18 mouse cellular contexts compared by ENCODE assay signal in the genomic region with DNA sequence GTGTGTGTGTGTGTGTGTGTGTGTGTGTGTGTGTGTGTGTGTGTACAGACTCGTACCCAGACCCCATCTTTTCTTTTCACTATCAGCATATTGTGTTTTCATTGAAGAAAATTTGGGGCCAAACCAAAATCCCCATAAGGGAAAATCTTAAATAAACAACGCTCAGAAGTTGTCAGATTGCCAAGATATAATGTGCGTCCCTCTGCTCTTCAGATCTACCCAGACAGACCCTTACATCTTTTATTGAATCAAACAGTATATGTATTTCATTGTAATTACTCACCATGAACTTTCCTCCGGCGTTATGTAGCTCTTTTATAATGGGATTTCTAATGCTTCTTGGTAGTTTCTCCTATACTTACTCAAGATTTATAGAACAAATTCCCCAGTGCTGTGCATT.
A peak's percentile ranks its signal among the peaks of the same experiment; 100 is the strongest.
DNase-seq lines count a peak whose midpoint lies in the region; ATAC-seq and TF ChIP-seq lines count a peak whose summit lies in the region.
"Had no signal": no experiment of that assay in that cellular context is flagged by ENCODE, and none has a peak within 500 bp of the region (broad histone marks: within the 10 kb centered on the region; RNA-seq: fewer than 3 reads in every experiment).

No protein-coding gene starts in this region.

- peak; percentile 52; the same call in 1 of the 2 replicates for ATAC-seq in lung, embryonic 14.5 days (ENCODE audit: insufficient read depth)
- peak; percentile 31; the same call in 1 of the 2 replicates for ATAC-seq in lung, embryonic 16.5 days (ENCODE audit: low read depth)
- ATAC-seq: activated CD4-positive, CD25-positive, alpha-beta regulatory T cell, adult 4 months; CD4-positive, CD25-positive, alpha-beta regulatory T cell, adult 4 months; Patski had no signal

- no peaks in the 10 kb centered on the region for H3K27me3 ChIP-seq in lung, embryonic 14.5 days (ENCODE audit: insufficient read depth, low read length)
- no peaks in the 10 kb centered on the region for H3K27me3 ChIP-seq in lung, embryonic 16.5 days (ENCODE audit: control insufficient read depth, insufficient read depth, low read depth, low read length)
- H3K27me3 ChIP-seq: Patski had no signal

- H3K4me1 ChIP-seq in lung, embryonic 14.5 days (ENCODE audit: insufficient read depth) = peaks cover 2% of the 10 kb centered on the region; the same call in 1 of the 2 replicates
- peaks cover 3% of the 10 kb centered on the region for H3K4me1 ChIP-seq in lung, embryonic 16.5 days (replicated peaks; ENCODE audit: control insufficient read depth, insufficient read depth, low read length)

- DNase-seq in lung, embryonic 14.5 days = peak; percentile 81
- no peak for DNase-seq in lung, postnatal 25 days (ENCODE audit: low spot score)
- no peak for DNase-seq in lung, adult 18-20 months
- DNase-seq: adrenal gland, adult 2 months; adrenal gland, adult 8-10 months; adrenal gland, postnatal 10 days; adrenal gland, postnatal 14 days; adrenal gland, postnatal 25 days; adrenal gland, postnatal 36 days; B cell, adult 2 months; cerebellum, adult 11 months; cerebellum, adult 11-12 months; cerebellum, adult 18-20 months had no signal

- H3K4me3 ChIP-seq in lung, embryonic 14.5 days (ENCODE audit: low read depth, low read length) = no peak overlapping the region
- H3K4me3 ChIP-seq in lung, embryonic 16.5 days (ENCODE audit: low read length) = no peak overlapping the region

- no peak overlapping the region for H3K27ac ChIP-seq in lung, embryonic 14.5 days (ENCODE audit: low read depth)
- H3K27ac ChIP-seq in lung, embryonic 16.5 days (ENCODE audit: low read length) = no peak overlapping the region

- H3K9me3 ChIP-seq in lung, embryonic 14.5 days (ENCODE audit: low read depth, low read length) = no peaks in the 10 kb centered on the region
- H3K9me3 ChIP-seq in lung, embryonic 16.5 days (ENCODE audit: control insufficient read depth, low read length) = no peaks in the 10 kb centered on the region

- H3K36me3 ChIP-seq in lung, embryonic 14.5 days (ENCODE audit: insufficient read depth) = no peaks in the 10 kb centered on the region
- no peaks in the 10 kb centered on the region for H3K36me3 ChIP-seq in lung, embryonic 16.5 days (ENCODE audit: control insufficient read depth, insufficient read depth, low read length)
- H3K36me3 ChIP-seq: G1E had no signal

- WGBS in lung, embryonic 14.5 days = 45% methylated on average over 5 of the region's 5 CpGs
- 40% methylated on average over 5 of the region's 5 CpGs for WGBS in lung, embryonic 16.5 days

- TF ChIP-seq CTCF in lung, embryonic 14.5 days (IDR thresholded peaks at IDR 0.05; ENCODE audit: low read depth) = no peak

- H3K4me2 ChIP-seq in lung, embryonic 14.5 days = no peak overlapping the region
- no peak overlapping the region for H3K4me2 ChIP-seq in lung, embryonic 16.5 days (ENCODE audit: low read depth, low read length)

- no peak overlapping the region for H3K9ac ChIP-seq in lung, embryonic 14.5 days
- no peak overlapping the region for H3K9ac ChIP-seq in lung, embryonic 16.5 days (ENCODE audit: low read length)
